Mouse (Mus musculus) layer of hippocampus, postnatal 10 days (tissue): Measurements from ENCODE around the gene Stat6. TPM values are rescaled to one million over a fixed set of nuclear protein-coding genes. Genes with fewer than 3 reads are reported as not detected.

Source experiments
- DNase-seq, 2 experiments: peaks; one replicate each; pipeline ENCODE4 v3.0.0; 2021; ENCODE audit warnings: low spot score in 2 of 2
- total RNA-seq, 2 experiments: library from RNA; stranded (reverse); gene quantifications; 2 replicates each; pipeline ENCODE4 v1.2.3; 2021

Gene Stat6
- total RNA-seq, 2 experiments from 2014 or later: 6.9 to 7.1 TPM

- DNase-seq: peak; percentile 57 to 69
These were observed 28.4 kb upstream of the Stat6 start for GRCm38 (mm10) chr10:127614236-127615033.

GRCm38 (mm10) chr10:127615034-127615374 lies 27.8 kb upstream of the Stat6 start:
- no peak for DNase-seq

- peak; percentile 60 to 74 for DNase-seq
These were observed 27.2 kb upstream of the Stat6 start for GRCm38 (mm10) chr10:127615591-127615990.

- no peak for DNase-seq
These were observed 26.5 kb upstream of the Stat6 start for GRCm38 (mm10) chr10:127616261-127616679.

GRCm38 (mm10) chr10:127617294-127617693 lies 25.5 kb upstream of the Stat6 start:
- peak in 1 of 2 experiments; percentile 29 for DNase-seq

GRCm38 (mm10) chr10:127618173-127618572 lies 24.6 kb upstream of the Stat6 start:
- DNase-seq: peak in 1 of 2 experiments; percentile 33

- DNase-seq: no peak
These were observed 23.6 kb upstream of the Stat6 start for GRCm38 (mm10) chr10:127619119-127619721.

GRCm38 (mm10) chr10:127619941-127620405 lies 22.8 kb upstream of the Stat6 start:
- peak; percentile 52 to 61 for DNase-seq

GRCm38 (mm10) chr10:127620406-127621190 lies 22.2 kb upstream of the Stat6 start, which contains the start of gene Lrp1:
Gene Lrp1 (minus strand): TSS chr10:127621148.
- DNase-seq: peak; percentile 59 to 70

- DNase-seq: peak; percentile 94 to 96
These were observed 21.4 kb upstream of the Stat6 start for GRCm38 (mm10) chr10:127621191-127622056.

- DNase-seq: peak; percentile 54 to 65
These were observed 20.8 kb upstream of the Stat6 start for GRCm38 (mm10) chr10:127622057-127622392.

- DNase-seq: no peak
These were observed 20.1 kb upstream of the Stat6 start for GRCm38 (mm10) chr10:127622661-127623060.

- DNase-seq: no peak
These were observed 19.2 kb upstream of the Stat6 start for GRCm38 (mm10) chr10:127623439-127624216.

- DNase-seq: peak; percentile 54 to 64
These were observed 16.4 kb upstream of the Stat6 start for GRCm38 (mm10) chr10:127626433-127626832.

GRCm38 (mm10) chr10:127631261-127632214 lies 11.2 kb upstream of the Stat6 start:
- no peak for DNase-seq

GRCm38 (mm10) chr10:127632668-127633271 lies 10.0 kb upstream of the Stat6 start:
- no peak for DNase-seq

- no peak for DNase-seq
These were observed 2.4 kb upstream of the Stat6 start for GRCm38 (mm10) chr10:127640421-127640820.
